Mouse (Mus musculus) mouse trophoblast stem cell (cell line): ENCODE measurements around the gene Zbtb11.
"Not testable (repeated sequence)": the region's sequence is repeated elsewhere in the genome, so short reads cannot be mapped to it uniquely, and the experiment has no call there.

Source experiments
- in situ Hi-C, 2 experiments: fragments of 300-500 bp; cut with MseI, MboI; formaldehyde crosslinking; loops; 2 replicates in 1 of 2; 3 replicates in 1 of 2; pipeline ENCODE4 v1.15.1; 2025

Gene Zbtb11

DNA sequence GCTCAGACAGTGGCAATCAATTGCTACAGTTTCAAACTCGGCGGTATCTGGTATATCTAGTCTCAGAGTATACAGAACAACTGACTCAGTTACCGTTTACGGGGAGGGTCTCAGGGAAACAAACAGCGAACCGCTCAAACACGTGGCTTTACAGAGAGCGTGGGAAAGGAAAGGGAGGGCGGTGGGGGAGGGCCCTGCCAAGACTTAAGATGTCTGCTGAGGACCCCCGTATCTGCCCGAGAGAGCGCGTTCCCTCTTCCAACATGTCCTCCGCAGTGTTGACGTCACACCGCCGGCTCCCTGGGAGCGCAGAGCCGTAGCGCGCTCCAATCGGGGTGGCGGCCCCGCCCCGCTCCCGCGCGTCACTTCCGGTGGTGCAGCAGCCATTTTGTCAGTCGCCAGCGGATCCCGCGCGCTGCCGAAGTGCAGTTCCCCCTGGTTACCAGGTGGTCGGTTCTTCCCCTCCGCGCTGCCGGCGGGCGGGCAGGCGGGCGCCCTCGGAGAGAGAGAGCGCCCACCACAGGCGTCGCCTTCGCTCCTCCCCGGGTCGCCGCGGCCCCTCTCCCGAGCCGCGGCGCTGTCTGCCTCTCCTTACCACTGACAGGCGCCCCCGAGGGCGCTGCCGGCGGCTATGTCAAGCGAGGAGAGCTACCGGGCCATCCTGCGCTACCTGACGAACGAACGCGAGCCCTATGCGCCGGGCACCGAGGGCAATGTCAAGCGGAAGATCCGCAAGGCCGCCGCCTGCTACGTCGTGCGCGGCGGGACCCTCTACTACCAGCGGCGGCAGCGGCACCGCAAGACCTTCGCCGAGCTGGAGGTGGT lies at the start of gene Zbtb11:
Gene Zbtb11 (plus strand): TSS at position 453 of the 825 bp plus-strand sequence.
- in situ Hi-C loops, result no loop called here

DNA sequence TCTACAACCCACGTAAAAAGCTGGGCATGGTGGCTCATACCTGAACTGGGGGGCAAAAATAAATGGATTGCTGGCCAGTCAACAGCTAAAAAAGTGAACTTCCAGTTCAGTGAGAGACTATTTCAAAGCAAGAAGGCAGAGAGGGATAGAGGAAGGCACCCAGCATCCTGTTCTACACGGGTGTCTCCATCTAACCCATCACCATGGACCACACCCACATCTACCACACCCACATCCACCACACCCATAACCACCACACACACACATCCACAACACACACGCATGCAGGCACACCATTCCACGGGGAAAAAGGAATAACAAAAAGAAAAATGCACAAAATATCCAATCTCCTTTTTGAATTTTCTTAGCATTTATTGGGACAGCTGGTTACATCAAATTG lies 49.7 kb upstream of the Zbtb11 start:
- in situ Hi-C loops, result no loop called here

- in situ Hi-C loops, result no loop called here
Measured at GRCm38 (mm10) chr16:55933681-55934343, 39.9 kb upstream of the Zbtb11 start.

- in situ Hi-C loops, result no loop called here
Measured at GRCm38 (mm10) chr16:55934453-55935037, 39.1 kb upstream of the Zbtb11 start, which contains the start of gene Cep97. TSS of gene Cep97 (minus strand) at chr16:55934855.

DNA sequence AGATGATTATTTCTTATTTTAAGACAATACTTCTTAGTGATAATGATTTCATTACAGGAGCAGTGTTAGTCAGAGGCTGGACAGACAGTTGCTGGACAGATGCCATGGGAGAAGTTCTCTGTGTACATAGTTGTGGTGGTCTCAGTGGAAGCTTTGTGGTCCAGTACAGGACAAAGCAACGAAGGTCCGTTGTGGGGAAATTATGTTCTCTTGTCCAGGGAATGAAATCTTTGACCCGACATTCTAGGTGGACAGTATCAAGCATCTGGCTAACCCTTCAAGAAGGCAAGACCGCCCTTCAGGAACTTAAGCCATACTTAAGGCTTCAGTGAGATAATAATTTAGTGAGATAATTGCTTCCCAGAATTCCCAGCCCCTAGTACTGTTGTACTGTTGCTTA lies 34.9 kb upstream of the Zbtb11 start:
- in situ Hi-C loops, result no loop called here

DNA sequence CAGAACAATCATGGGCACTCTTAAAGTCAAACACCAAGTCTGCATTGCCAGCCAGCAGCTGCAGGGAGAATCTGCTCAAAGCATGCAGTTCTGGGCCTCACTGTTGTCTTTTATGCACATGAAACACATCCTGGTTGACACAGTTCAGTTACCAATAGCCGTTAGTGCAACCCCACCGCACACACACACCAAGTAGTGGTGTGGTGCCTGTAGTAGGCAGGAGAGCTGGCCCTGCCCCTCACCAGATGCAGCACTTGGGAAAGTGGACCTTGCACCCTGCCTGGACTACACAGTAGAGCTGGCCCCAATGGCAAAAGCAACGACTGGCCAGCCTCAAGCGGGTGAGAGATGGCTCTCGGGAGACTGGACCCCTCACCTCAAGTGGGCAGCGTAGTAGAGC lies 34.0 kb upstream of the Zbtb11 start:
- in situ Hi-C loops, result loop anchor here in 1 of 2 experiments (10.0 kb wide), 1 partner anchor 125 kb away; no protein-coding TSS in a partner anchor

GRCm38 (mm10) chr16:55940781-55941180 lies 32.9 kb upstream of the Zbtb11 start:
- in situ Hi-C loops, result loop anchor here in 1 of 2 experiments (10.0 kb wide), 1 partner anchor 124 kb away; no protein-coding TSS in a partner anchor

DNA sequence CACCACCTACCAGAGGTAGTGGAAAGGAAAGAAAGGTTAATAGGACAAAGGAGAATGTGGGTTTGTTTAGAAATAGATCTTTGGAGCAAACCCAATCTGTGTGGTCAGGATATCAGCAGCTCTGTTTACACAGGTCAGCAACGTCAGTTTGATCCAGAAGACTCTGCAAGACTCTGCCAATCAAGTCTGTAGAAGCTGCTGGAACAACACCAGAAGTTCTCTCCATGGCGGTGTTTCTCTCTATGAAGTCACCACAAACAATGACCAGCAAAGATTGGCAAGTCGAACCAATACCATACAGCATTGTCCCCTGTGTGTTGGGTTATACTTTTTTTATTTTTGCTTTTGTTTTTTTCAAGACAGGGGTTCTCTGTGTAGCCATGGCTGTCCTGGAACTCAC lies 26.4 kb upstream of the Zbtb11 start:
- in situ Hi-C loops, result loop anchor here in 1 of 2 experiments (10.0 kb wide), 1 partner anchor 118 kb away; no protein-coding TSS in a partner anchor

GRCm38 (mm10) chr16:55947876-55948410 lies 25.7 kb upstream of the Zbtb11 start:
- in situ Hi-C loops, result loop anchor here in 1 of 2 experiments (10.0 kb wide), 1 partner anchor 117 kb away; no protein-coding TSS in a partner anchor

DNA sequence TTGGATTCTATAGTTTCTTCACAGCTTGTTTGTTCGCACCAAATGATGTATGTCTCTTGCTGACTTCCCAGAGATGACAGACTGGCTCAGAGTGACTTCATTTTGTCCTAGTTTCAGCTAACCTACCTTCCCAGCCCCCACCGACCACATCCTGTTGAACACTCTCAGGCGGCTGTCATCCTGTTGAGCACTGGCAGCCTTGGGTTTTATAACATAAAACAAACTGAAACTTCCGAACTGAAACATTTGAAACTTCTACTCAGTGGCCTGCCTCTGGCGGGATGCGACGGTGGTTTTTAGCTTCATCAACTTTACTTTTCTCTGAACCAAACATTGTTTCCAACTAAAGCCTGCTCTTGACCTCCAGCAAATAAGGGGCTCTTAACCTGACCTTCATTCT lies 24.7 kb upstream of the Zbtb11 start:
- in situ Hi-C loops, result loop anchor here in 1 of 2 experiments (10.0 kb wide), 1 partner anchor 116 kb away; no protein-coding TSS in a partner anchor

DNA sequence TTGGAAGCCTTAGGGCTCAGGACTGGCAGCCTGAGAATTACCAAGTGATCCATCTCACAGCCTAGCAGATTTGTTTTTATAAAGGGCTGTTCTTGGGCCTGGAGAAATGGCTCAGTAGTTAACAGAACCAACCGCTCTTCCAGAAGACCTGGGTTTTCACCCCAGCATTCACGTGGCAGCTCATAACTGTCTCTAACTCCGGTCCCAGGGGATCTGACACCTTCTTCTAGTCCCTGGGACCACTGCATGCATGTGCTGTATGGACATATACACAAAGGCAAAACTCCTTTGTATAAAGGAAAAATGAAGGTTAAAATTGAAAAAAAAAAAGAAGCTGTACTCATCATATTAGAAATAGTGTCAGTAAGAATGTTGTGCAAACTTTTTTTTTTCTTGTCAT lies 23.2 kb upstream of the Zbtb11 start:
- in situ Hi-C loops, result no loop called here

DNA sequence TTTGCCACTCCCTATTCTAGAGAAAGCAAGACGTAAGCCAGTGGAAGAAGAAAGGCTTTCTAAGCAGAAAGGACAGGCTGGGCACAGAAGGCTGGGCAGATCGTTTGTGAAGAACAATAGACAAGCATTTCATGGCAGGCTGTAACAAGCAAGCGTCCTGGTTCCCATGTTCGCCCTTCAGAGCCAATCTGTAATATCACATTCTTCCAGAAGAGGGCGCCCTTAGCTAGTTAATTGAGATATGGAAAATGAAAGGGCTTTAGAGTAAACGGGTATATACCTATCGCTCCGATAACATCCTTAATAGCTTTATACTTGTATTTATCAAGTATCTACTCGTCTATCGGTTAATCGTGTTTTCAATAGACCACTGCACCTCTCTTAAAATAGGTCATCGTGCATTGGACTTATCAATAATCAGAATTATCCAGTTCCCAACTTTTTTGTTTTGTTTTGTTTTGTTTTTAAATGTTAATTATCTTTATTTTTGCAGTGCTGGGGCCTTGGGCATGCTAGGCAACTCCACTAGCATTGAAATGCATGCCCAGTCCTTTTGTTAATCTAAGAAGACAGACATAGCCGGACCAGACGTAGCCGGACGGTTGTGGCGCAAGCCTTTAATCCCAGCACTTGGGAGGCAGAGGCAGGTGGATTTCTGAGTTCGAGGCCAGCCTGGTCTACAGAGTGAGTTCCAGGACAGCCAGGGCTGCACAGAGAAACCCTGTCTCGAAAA lies 22.6 kb upstream of the Zbtb11 start:
- in situ Hi-C loops, result no loop called here

- in situ Hi-C loops, result no loop called here
Measured at GRCm38 (mm10) chr16:55951679-55952327, 21.9 kb upstream of the Zbtb11 start.

- in situ Hi-C loops, result no loop called here
Measured at GRCm38 (mm10) chr16:55952771-55953170, 20.9 kb upstream of the Zbtb11 start.

- in situ Hi-C loops, result not testable (repeated sequence)
Measured at GRCm38 (mm10) chr16:55954196-55954595, 19.5 kb upstream of the Zbtb11 start.

GRCm38 (mm10) chr16:55963068-55963467 lies 10.6 kb upstream of the Zbtb11 start:
- in situ Hi-C loops, result not testable (repeated sequence)

DNA sequence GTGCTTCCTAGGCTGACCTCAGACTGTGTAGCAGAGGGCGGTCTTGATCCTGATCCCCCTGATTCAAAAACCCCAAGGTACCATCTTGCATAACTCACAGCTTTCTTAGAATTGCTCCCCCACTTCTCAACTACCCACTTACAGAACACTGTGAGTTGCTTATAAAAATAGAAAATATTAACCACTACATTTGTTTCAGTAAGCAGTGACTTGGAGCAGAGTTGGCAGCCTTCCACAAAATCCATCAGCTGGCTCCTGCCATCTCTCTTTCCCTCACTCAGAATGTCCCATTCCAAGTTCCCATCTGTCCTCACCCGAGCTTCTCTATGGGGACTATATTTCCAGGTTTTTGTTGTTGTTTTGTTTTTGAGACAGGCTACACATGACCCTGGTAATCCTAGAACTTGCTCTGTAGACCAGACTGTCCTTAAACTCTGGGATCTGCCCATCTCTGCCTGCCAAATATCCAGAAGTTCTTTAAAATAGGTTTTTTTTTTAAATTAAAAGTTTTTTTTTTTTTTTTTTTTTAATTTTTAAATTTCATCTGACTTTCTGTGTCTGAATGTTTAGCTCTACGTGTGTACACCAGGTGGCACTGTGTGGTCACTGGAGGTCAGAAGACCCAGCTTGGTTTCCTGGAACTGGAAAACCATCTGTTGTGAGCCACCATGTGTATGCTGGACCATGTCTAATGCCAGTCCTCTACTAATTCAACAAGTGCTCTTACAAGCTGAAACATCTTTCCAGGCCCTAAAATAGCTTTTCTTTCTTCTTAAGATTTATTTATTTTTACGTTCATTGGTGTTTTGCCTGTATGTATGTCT lies 9.3 kb upstream of the Zbtb11 start:
- in situ Hi-C loops, result no loop called here

DNA sequence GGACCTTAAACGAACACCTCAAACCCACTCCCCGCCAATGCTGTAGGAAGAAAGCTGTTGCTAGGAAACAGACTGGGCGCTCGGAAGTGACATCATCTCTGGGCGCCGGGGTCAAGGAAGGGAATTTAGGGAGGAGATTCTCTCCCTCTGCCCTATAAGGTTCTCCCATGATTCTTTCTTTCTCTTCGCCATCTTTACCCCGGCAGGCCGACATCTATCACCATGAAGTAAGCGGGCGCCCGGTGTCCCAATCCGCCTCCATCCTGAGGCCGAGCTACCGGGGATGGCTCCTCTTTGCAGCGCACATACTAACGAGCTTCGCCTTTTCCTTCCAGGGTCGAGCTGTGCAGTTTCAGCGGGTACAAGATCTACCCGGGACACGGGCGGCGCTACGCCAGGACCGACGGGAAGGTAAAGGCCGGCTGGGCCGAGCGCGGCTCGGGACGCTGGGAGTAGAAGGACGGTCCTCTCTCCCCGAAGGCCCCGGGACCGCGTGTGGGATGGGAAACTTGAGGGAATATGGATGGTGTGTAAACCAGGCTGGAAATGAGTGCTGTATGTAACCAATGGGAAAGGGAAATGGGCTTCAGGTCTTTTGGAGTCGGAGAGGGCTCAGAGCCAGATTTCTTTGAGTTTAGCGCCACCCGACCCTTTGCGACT lies 7.3 kb upstream of the Zbtb11 start, which contains the start of gene Rpl24:
Gene Rpl24 (plus strand): TSS at position 64 of the 660 bp plus-strand sequence.
- in situ Hi-C loops, result no loop called here

GRCm38 (mm10) chr16:55967221-55967620 lies 6.5 kb upstream of the Zbtb11 start:
- in situ Hi-C loops, result no loop called here
